Mouse (Mus musculus) neutrophil, adult 5-6 weeks (primary cell): ENCODE measurements around the gene Cuedc2. TPM values are rescaled to one million over a fixed set of nuclear protein-coding genes. Genes with fewer than 3 reads are reported as not detected.

Source experiments
- ATAC-seq: fragments of 151-379, 151-347 bp; 2 replicates; pipeline ENCODE4 v1.8.0; 2017; ENCODE audit warnings: mild to moderate bottlenecking, moderate TSS enrichment; ENCODE audit not compliant: insufficient number of reproducible peaks, poor library complexity, low FRiP score, severe bottlenecking; ENCODE audit errors: extremely low read depth
- total RNA-seq: library from RNA; stranded (forward); fragments of 200-1000 nt; gene quantifications from 2 replicates; pipeline ENCODE4 v1.2.3, GENCODE M21; 2017

Cuedc2 gene
- total RNA-seq, 1 experiment from 2014 or later, result 32.4 TPM

DNA sequence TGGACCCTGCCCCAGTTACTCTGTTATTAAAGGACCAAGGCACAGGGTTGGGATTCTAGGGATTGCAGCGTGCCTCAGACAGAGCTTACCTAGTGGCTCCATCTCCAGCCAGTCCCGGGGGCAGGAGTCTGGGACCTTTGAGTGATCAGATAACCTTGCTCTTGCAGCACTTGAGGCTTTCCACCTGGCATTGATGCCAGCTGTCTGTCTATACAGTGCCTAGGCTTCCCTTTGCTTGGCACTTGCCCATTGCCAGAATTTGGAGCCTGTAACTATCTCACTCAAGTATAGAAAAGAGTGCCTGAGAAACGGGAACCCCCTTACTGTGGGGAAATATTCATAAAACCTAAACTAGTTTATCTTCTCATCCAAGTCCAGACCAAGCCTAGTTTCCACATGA is 51.6 kb downstream of the Cuedc2 start:
- ATAC-seq, result no peak

DNA sequence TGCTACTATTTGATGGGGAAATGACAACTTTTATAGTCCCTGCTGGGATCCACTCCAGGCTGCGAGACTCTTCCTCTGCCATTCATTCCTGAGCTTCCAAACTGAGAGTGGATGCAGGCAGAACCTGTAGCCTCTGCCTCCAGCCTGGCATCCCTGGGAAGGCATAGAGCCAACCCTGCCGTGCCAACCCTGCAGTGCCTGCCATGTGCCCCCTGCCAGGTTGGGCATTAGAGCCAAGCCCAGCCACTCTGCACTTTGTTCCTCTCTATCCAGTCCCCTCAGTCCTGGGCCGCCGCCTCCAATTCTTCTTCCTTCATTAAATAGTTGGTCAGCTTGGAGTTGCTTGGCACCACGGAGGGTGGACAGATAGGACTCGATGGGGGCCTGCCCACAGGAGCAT is 52.5 kb downstream of the Cuedc2 start:
- no peak for ATAC-seq

DNA sequence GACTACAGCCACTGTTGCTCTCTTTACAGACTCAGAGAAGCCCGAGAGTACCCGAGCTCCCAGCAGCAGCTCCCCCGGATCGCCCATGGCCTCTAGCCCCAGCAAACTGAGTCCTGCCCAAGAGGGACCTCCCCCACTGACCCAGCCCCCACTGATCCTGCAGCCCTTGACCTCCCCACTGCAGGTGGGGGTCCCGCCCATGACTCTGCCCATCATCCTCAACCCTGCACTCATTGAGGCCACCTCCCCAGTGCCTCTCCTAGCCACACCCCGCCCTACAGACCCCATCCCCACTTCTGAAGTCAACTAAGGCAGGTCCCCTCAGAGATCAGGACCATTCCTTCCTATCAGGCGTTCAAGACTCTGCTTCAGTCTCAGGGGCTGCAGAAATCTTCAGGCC is 52.9 kb downstream of the Cuedc2 start:
- no peak for ATAC-seq

DNA sequence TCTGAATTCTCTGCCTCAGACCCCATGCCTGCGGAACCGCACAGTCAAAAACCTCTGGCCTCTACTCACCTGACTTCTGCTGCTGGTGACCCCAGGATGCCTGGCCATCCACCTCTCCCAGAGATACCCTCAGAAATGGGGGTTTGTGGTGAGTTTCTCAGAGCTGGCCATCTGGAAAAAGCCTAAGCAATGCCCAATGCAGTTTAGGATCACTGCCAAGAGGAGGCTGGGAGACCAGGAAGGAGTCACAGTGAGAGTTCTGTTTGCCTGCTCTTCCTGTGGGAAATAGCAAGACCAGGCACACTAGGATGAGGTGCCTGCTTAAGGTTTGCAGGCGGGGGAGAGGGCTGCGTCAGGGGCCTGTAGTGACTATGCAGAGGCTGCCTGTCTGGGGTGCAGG is 53.8 kb downstream of the Cuedc2 start:
- ATAC-seq, result no peak

DNA sequence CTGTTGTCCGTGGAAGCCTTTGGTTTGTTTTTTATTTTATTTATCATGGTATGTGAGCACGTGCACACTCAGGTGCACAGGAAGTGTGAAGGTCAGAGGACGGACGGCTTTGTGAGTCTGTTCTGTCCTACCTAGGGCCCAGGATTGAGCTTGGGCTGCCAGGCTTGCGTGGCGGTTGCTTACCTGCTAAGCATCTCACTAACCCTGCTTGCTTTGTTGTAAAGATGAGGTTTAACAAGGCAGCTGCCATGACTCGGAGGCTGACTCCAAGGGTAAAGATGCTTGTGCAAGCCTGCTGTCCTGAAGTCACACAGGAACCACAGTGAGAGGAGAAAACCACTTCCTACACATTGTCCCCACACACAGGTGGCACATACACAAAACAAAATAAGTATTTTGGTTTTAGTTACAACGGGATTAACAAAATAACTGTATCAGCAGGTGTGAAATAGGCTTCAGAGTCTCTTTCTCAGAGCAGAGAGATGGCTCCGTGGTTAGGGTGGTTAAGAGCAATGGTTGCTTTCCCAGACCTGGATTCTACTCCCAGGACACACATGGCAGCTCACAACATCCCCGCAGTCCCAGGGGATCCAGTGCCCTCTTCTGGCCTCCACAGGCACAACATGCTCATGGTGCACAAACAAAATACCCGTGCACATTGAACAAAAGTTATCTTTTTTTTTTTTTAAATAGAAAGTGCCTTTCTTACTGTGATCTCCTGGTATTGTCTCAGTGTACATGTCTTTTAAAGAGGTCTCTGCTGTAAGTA is 56.2 kb downstream of the Cuedc2 start:
- no peak for ATAC-seq

Other genes starting within 250 kb of the Cuedc2 start
- gene Elovl3, start 206.8 kb downstream of the Cuedc2 start, total RNA-seq, result not detected in 2 replicates
- gene Pitx3, start 190.4 kb downstream of the Cuedc2 start, total RNA-seq, result not detected in 2 replicates
- gene Gbf1, start 186.2 kb downstream of the Cuedc2 start, total RNA-seq, result 63.4 and 84.7 TPM in 2 replicates
- 84.7 and 87.8 TPM in 2 replicates for gene Nfkb2, start 34.4 kb downstream of the Cuedc2 start, total RNA-seq
- 2.2 and 2.8 TPM in 2 replicates for gene Psd, start 11.5 kb downstream of the Cuedc2 start, total RNA-seq
- 1.8 and 3.1 TPM in 2 replicates for gene Fbxl15, start 10.5 kb downstream of the Cuedc2 start, total RNA-seq
- gene Mfsd13a, start 2.4 kb upstream of the Cuedc2 start, total RNA-seq, result 0.37 TPM in 1 of 2 replicates, not detected in the other
- gene 2310034G01Rik, start 11.6 kb upstream of the Cuedc2 start, total RNA-seq, result not detected in 2 replicates
- 105 and 111 TPM in 2 replicates for gene Actr1a, start 57.0 kb upstream of the Cuedc2 start, total RNA-seq
- gene Sufu, start 58.2 kb upstream of the Cuedc2 start, total RNA-seq, result 19.6 and 21.3 TPM in 2 replicates
- gene Trim8, start 163.0 kb upstream of the Cuedc2 start, total RNA-seq, result 36.7 and 47.5 TPM in 2 replicates
- gene Arl3, start 234.5 kb upstream of the Cuedc2 start, total RNA-seq, result 26.3 and 31.1 TPM in 2 replicates
- gene Sfxn2, start 234.7 kb upstream of the Cuedc2 start, total RNA-seq, result 20.3 and 21.1 TPM in 2 replicates